Mouse (Mus musculus) induced T-regulatory cell, adult 2 months (primary cell): ENCODE results near the gene Shpk.

Source experiments
- DNase-seq: peaks from one replicate; pipeline ENCODE4 v3.0.0-alpha.2; 2012; ENCODE audit warnings: low read depth

Gene Shpk

DNA sequence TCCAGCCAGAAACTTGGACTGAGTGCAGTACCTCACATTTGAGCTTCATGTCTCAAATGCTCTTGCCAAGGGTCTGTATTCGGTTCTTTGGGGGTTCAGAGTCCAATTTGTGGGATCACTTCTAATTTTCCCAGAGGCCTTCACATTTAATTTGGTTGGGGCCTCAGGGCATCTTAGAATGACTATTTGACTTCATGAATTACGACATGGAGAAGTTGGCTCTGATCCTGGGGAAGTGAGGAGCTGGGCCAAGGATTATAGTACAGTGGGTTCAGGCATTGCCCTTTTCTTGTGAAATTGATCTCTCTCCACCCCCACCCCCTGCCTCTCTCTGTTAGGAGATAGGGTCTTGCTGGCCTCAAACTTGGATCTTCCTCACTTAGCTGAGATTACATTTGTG, 1.8 kb downstream of the Shpk start:
- DNase-seq, result no peak

DNA sequence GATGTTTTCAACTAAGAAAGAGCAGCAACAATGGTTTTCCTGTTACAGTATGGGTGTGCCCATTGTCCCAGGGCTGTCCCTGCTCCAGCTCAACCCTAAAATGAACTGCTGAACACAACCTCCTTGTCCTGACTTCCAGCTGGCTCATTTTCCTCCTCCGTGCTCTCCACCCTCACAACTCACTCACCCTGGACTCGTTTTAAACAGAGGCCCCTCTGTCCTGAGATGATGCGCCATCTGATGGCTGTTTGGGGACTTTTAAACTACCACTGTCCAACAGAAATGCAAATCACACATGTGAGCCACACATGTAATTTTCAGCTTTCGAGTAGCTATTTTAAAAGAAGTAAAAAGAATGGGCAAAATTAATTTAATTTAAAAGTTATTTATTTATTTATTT, 2.3 kb downstream of the Shpk start:
- peak; percentile 12 for DNase-seq

DNA sequence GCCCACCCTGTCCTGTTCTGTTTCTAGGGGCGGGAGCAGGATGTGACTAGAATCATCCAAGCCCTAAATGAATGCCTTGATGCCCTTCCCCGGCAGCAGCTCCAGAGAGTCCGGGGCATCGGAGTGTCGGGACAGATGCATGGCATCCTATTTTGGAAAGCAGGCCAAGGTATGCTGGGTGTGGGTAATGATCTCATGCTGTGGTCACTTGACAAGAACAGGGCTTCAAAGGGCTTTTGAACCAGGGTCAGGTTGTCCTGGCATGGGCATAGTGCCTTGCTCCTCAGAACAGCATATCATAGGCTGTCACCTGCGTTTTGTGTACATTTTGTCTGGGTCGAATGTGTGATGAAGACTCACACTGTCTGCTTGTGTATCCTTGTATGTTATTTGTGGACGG, 4.6 kb downstream of the Shpk start:
- no peak for DNase-seq

DNA sequence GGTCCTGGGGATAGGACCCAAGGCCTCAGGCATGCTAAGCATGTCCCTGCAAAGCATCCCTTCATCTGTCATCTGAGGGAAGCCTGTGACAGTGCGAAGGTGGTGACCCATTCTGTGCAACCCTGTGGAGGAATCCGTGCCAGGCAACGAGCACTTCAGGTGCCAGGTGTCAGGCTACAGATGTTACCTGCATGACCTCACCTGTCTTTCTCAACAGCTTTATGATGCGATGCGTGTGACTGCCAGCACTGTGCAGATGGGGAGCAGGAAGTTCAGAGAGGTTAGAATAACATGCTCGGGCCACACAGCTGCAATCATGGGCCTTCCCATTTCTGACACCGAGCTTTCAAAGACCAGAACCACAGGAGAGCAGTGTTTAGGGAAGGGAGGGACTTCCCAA, 5.9 kb downstream of the Shpk start:
- no peak for DNase-seq

DNA sequence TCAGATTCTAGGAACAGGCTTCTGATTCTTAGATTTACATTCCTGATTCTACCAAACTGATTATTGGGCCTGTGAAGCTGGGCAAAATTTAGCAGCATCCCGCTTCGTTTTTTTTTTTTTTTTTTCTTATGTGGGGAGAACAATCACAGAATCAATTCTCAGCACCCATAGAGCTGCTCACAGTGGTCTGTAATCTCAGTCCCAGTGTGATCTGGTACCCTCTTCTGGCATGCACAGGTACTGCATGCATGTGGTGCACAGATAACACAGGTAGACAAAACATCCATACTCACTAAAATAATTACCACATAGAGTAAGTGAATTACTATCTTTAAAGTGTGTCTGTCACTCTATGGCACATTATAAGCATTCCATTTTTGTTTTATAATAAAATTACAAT, 8.4 kb downstream of the Shpk start:
- DNase-seq, result peak; percentile 52

DNA sequence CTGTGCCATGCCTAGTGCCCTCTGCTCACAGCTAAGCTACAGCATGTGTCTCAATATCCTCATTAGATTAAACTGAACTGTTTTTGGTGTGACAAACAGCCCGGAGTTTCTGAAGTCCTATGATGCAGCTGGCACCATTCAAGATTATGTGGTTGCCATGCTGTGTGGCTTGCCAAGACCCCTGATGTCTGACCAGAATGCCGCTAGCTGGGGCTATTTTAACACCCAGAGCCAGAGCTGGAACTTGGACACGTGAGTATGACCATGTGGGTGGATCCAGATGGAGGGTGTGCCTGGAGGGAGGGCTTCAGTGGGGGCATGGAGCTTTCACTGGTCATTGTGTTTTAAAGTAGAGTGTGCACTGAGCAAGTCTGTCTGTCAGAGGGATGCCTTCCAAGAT, 14.7 kb downstream of the Shpk start:
- DNase-seq, result no peak

DNA sequence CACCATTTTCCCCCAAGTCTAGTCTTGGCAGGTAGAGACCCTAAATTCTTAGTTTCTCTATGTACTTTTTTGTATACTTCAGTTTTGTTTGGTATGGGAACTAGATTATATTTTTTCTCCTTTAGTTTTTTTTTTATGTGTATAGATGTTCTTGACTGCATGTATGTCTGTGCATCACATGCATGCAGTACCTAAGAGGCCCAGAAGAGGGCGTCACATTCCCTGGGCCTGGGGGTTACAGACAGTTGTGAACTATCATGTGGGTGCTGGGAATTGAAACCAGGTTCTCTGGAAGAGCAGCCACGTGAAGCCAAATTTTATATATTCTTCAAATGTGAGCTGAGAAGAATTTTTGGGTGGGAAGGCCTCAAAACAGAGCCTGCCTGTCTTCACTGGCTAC, 20.4 kb downstream of the Shpk start:
- DNase-seq, result peak; percentile 21

DNA sequence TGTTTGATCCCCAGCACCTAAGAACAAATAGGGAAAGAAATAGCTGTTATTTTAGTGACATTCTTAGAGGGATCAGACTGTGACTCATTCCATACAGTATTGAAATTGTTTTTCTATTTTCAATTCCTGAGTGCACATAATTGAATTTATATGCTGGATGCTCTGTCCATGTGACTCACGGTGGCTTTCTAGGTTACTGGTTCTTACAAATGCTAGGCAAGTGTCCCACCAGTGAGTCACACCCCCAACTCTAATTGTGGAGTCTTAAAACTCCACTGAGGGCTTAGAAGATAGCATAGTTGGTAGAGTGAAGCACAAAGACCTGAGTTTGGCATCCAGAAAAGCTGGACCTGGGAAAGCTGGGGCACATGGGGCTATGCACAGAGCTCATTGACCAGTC, 21.4 kb downstream of the Shpk start:
- no peak for DNase-seq

DNA sequence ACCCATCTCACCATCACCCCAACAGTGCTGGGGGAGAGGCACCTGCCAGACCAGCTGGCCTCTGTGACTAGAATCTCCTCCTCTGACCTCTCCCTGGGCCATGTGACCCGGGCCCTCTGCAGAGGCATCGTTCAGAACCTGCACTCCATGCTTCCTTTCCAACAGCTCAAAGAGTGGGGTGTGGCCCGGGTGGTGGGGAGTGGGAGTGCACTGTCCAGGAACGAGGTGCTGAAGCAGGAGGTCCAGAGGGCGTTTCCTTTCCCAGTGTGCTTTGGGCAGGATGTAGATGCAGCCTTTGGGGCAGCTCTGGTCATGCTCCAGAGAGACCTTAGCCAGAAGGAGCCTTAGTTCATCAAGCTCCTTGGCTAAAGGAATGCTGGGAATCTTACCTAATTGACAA, 23.6 kb downstream of the Shpk start:
- DNase-seq, result no peak

DNA sequence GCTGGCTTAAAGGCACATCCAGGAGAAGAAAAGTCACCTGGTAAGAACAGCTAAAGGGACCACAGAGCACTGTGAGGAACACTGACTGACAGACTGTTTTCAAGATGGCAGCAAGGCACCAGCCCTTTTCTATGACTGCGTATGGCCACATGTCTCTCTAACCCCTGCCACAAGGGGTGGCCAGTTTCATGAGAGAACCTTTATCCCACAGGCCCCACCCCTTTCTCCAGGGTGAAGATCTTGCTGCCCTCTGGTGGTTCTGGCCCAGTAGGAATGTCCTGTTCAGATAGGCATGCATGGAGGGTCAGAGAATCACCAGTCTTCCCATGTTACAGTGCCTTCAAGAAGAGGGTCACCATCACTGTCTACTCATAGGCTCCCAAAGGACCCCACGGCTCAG, 24.7 kb downstream of the Shpk start:
- peak; percentile 39 for DNase-seq

DNA sequence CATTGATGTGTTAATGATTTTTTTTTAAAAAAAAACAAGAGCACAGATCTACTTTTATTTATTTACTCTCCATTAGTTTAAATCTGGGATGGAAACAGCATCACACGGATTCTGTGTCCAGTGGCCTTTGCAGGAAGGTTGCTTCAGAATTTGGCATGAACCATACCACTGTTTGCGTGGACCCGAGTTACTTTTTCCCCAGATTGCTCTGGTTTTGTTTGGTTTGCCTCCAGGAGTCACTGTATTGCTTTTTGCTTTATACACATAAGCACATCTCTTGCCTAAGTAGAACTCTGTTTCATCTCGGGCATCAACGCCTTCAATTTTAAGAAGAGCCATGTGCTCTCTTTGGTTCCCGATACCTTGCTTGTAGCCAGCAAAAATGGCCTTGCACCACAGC, 26.6 kb downstream of the Shpk start:
- DNase-seq, result no peak

DNA sequence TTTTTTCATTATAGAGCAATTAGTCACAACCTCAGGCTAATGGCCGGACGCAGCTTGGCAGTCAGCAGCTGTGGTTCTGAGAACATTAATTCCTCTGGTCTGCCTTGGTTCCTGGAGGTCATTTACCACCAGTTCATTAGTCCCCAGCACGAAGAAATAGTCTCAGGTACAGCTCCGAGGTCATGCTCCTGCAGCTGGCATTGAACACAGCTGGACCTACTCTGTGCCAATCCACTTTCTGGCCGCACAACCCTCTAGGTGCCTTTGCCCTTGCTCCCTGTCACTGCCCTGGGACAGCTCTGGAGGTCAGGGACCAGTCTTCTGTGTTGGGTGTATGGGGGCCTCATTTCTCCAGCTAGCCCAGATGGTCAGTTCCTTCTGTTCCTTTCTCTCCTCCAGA, 29.6 kb downstream of the Shpk start:
- no peak for DNase-seq

DNA sequence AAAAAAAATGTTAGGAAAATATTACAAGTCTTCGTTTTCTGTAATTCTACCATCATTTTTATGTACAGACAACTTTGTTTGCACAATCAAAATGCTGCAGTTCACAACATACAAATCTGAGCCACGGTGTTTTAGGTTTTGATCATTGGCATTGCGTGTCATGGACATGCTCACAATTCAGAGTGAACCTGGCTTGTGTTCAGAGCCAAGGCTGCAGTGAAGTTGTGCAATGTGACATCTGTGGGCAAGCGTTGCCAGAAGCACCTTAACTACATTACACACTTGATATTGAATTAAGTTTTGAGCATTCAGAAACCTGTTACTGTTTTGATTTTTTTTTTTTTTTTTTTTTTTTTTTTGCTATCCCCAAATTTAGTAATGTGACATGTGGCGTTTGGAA, 30.8 kb downstream of the Shpk start:
- no peak for DNase-seq

DNA sequence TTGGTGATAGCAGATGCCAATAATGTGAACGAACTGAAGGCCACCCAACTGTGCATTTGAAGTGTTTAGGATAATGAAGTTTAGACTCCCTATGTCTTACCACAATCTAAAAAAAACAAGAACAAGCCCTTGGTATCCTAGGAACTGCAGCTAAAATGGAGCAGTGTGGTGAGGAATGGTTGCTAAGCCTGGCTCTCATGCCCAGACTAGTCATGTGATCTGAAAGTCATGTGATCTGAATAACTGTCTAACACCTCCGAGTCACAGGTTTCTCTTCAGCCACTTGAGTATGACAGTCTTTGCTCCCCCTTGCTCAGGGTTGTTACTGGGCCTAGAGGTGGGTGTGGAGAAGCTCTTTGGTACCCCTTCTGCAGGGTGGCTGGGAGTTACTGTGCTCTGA, 33.3 kb downstream of the Shpk start:
- no peak for DNase-seq

DNA sequence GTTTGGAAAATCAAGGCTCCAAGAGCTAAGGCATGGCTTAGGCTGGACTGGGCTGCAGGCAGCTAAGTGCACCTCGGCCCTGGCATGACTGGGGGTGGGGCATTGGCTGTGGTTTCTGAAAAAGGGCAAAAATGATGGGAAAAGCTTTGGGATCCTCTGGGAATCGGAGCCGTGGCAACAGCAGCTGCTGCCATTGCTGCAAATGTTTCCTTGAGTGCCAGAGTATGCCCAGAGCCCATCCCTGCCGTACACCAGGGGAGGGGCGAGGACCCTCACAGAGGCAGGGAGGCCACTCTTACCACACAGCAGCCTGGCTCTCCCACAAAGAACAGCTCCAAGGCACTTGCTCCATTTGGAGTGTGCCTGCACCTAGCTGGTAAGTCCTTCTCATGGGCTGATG, 34.7 kb downstream of the Shpk start, which contains the start of gene Trpv1:
Trpv1 (plus strand) TSS at position 301 of the 400 bp plus-strand sequence.
- DNase-seq, result no peak

DNA sequence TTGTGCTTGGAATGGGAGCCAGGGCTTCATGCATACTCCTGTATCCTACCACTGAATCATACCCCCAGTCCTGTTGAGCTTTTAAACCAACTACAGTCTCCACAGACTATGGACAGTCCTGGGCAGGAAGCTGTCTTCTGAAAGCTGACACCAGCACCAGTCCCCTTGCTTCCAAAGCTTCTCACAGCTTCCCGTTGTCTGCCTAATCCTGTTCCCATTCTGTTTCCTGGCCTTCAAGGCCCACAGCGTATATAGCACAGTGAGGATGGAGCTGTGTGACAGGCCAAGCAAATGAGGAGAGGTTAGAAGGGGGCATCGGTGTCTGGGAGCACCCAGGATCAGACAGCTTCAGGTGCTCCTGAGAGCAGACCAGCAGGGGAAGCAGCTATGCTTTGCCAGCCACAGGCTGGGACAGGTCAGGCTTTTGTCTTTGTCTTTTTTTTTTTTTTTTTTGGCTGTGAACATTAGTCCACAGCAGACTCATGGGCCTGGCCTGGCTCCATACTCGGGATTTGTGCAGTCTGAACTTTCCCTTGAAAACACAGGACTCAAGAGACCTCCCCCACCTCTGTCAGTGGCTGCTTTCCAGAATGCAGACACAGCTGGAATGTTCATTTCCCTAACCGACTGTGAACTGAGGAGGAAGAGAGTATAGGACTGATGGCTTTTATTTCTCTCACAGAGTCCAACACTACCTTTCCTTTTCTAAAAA, 36.9 kb downstream of the Shpk start:
- DNase-seq, result no peak

DNA sequence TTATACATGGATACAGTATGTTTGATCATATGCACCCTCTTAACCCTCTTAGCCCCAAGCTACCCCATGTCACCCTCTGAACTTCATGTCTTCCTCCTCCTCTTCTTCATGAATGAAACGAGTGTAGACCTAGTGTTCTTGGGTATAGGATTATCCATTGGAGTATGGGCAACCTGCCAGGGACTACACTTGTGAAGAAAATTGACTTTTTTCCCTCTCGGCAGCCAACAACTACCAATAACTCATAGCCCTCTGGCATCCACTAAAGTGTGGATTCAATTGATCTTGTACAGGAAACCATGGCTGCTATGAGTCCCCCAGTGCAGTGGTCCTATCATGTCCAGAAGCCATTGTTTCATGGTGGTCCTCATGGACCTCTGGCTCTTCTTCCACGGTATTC, 37.5 kb downstream of the Shpk start:
- DNase-seq, result no peak

DNA sequence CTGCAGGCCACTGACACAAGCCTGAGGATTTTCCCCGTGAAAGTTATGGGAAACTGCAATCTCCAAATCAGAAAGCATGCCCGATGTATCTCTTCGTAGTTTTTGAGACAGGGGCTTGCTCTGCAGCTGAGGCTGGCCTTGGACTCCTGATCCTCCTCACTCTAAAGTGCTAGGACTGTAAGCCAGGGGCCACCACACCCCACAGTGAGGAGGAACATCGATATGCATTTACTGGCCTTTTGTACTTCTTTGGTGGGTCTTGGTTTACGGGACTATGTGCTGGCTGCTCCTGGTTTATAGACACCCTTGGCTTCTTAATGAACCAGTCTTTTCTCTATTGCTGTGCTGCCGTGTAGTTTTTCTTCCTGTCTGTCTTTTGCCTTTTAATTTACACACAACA, 42.9 kb downstream of the Shpk start:
- no peak for DNase-seq

DNA sequence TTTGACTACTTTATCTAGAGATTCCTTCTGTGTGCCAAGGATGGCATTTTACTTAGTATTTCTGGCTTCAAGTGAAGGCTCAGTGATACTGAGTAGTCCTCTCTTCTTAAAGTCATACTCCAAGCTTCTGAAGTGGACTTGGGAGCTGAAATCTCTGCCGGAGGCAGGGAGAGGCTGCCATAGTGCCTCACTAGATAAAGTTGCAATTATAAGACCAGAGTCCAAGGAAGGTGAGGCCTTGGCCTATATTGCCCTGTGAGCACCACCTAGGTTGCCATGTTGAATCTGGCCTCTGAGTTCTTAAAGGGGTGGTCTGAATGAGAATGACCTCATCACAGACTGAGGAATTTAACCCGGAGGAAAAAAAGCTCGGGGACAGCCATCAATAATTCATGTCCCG, 43.5 kb downstream of the Shpk start:
- no peak for DNase-seq

DNA sequence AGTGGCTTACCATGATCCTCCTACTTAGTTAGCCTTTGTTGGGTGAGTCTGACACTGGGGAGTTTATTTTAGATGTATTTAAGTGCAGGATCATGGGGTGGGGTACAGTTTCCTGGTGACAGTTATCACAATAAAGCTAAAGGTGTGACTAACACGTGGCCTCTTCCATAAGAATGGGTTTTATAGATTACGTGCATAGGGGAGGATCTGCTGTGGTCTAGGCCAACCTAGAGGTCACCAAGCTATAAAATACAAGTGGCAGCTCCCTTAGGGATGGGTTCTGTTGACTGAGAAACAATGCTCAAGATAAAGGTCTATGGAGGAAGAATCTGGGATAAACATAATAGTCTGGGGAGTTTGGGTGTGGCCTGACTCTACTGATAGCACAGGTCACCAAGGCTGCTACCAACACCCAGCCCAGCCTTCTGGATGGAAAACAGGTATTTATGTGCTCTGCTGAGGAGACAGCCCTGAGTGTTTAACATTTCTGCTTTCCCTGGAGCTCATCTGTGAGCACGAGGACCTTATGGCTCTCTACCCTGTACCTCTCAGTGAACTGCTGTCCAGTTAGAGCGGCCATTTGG, 58.2 kb downstream of the Shpk start:
- DNase-seq, result no peak

DNA sequence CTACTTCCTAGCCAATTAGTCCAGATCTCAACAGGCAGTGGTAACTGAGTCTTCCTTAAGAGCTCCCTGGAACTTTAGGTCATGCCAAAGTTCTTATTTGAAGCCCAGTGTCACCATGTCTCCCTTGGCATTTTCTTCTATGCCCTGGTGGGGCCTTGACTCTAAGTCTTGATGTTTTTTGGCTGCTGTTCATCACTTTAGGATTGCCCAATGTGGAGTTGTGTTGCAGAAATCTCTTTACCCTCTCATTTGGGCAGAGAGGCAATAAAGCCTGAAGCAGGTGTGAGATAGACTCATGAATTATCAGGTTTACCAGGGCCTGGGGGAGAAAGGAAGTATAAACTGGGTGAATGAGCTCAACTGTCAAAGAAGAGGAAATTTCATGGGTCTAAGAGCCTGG, 59.4 kb downstream of the Shpk start:
- no peak for DNase-seq

DNA sequence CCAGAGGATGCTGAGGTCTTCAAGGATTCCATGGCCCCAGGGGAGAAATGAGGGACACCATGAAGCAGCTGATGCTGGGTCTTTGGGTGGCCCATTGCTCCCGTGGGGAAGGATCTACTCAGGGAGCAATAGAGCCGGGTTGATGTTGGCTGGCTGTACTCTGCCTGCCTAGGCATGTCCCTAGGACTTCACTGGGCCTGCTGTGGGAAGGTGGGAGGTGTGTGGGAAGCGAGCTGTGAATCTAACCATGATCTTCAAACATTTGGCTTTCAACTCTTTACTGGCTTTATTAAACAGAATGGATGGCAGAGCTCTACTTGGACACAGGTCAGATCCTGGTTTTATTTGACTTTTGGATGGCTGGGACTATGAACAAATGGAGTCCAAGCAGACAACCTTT, 61.2 kb downstream of the Shpk start:
- DNase-seq, result no peak

DNA sequence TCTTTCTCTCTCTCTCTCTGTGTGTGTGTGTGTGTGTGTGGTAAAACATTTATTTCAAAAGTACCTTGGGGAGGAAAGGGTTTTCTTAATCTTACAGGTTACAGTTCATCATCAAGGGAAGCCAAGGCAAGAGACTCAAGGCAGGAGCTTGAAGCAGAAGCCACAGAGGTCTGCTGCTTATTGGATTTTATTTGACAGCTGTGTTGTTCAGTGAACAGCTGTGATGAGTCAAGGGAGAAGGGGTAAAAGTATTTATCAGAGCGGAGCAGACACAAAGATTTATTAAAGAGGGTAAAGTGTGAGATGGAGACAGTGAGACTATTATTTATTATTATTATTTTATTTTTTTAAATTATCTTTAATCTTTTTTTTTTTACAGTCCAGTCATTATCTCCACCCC, 62.1 kb downstream of the Shpk start:
- no peak for DNase-seq

DNA sequence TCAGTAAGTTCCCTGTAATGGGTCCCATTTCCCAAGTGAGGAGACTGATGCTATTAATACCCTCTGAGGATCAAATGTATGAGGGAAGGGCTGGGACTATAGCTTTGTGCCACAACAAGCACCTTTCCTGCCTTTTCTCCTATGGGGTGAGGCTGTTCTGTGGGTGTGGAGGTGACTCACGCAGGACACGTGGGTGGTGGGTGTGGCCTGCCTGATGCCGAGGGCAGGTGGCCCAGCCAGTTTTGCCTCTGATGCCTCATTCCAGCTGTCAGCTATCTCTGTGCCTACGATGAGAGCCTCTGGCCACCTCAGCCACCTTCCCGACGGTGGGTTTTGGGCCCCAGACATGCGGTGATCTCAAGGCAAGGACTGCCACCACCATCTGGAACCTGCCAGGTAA, 68.0 kb downstream of the Shpk start, which contains the start of gene Trpv3:
Trpv3 (plus strand) TSS at position 122 of the 400 bp plus-strand sequence.
- DNase-seq, result peak; percentile 7
